Mouse (Mus musculus): ENCODE measurements around the gene Cmah. TPM values are rescaled to one million over a fixed set of nuclear protein-coding genes. Genes with fewer than 3 reads are reported as not detected.
A peak's percentile ranks its signal among the peaks of the same experiment; 100 is the strongest.
"Not testable (repeated sequence)": the region's sequence is repeated elsewhere in the genome, so short reads cannot be mapped to it uniquely, and the experiment has no call there.

Cmah gene
- total RNA-seq, 4 experiments from 2014 or later: 1.6 to 4.5 (median 3.2) TPM

- no peak for DNase-seq
Observed at GRCm38 (mm10) chr13:24342091-24342490, 14.9 kb downstream of the Cmah start.

- DNase-seq: no peak
Observed at GRCm38 (mm10) chr13:24353004-24353403, 25.8 kb downstream of the Cmah start.

DNA sequence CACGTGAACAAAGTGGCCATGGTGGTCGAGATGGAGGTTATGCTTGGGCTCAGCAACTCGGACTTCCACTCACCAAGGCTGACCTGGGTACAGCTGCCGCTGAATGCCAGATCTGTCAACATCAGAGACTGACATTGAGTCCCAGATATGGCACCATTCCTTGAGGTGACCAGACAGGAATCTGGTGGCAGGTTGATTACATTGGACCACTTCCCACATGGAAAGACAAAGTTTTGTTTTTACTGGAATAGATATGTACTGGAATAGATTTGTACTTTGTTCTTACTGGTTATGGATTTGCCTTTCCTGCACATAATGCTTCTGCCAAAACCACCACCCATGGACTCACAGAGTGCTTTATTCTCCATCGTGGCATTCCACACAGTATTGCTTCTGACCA, 27.5 kb downstream of the Cmah start:
- no peak for DNase-seq

DNA sequence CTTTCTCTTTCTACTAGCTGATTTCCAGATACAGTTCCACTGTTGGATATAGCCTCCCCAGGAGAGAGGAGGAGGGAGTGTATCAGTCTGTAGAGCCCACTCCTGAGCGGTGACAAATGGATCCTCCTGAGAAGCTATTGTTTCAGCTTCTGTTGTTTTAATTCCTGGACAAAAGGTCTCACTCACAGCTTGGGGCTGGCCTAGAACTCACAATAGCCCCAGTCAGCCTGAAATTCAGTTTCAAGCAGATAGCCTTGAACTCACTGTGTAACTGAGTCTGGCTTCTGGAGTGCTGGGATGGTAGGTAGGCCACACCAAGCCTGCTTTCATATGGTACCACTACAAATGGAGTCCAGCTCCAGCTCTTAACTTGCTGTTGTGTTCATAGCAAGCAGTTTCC, 32.0 kb downstream of the Cmah start:
- DNase-seq: no peak

- no peak for DNase-seq
Observed at GRCm38 (mm10) chr13:24365191-24365590, 38.0 kb downstream of the Cmah start.

GRCm38 (mm10) chr13:24372893-24373599, 45.8 kb downstream of the Cmah start:
- no peak for DNase-seq

DNA sequence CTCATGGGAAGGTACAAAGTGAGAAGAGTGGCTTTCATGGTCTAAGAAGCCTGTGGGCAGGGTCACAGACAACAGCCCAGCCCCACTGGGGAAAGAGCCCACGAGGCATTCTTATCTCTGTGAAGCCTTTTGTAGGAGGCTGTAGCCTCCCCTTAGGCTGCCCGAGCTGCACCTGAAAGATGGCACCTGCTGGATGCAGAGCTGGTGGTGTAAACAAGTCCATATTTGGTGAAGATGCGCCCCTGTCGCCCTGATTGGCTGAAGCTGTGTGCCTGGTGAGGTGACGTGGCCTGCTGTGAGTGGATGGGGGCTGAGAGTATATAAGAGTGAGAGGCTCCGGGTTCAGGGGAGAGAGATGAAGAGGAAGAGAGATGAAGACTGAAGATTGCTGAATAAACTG, 47.4 kb downstream of the Cmah start:
- not testable (repeated sequence) for DNase-seq

- no peak for DNase-seq
Observed at GRCm38 (mm10) chr13:24375320-24376203, 48.4 kb downstream of the Cmah start.

GRCm38 (mm10) chr13:24380713-24381112, 53.5 kb downstream of the Cmah start:
- no peak for DNase-seq

- DNase-seq: no peak
Observed at GRCm38 (mm10) chr13:24383885-24384284, 56.7 kb downstream of the Cmah start.

- DNase-seq: no peak
Observed at GRCm38 (mm10) chr13:24391892-24392291, 64.7 kb downstream of the Cmah start.

DNA sequence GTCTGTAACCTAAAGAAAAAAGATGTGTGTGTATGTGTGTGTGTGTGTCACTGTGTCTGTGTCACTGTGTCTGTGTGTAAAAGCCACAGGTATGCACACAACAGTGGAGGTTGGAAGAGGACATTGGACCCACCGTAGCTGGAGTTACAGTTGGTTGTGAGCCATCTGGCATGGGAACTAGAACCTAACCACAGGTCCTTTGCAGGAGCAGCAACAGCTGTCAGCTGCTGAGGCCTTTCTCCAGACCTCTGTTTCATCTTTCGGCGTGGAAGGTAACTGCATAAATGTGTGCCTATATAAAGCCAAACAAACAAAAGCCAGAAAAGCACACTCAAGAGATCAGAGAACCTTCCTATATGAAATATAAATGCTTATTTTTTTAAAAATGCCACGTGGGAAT, 65.5 kb downstream of the Cmah start:
- no peak for DNase-seq

- no peak for DNase-seq
Observed at GRCm38 (mm10) chr13:24393055-24393454, 65.9 kb downstream of the Cmah start.

GRCm38 (mm10) chr13:24395815-24396214, 68.6 kb downstream of the Cmah start:
- no peak for DNase-seq

GRCm38 (mm10) chr13:24397181-24397580, 70.0 kb downstream of the Cmah start:
- no peak for DNase-seq

DNA sequence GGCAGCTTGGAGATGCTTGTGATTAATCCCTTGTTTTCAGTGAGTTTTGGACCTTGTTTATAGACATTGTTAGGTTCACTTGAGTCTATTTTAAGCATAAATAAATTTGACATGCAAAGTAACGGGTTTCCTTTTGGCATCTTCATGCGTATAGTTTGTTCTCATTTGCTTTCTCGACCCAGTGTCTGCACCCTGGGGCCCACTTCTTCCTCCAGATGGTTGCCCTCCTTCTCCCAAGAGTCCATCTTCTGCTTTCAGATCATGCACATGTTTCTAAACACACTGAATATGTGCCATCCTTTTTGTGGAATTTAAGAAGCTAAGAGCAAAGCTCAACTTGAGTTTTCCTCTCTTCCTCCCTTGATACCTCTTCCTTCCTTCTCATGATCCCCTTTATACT, 71.3 kb downstream of the Cmah start:
- no peak for DNase-seq

GRCm38 (mm10) chr13:24401821-24402220, 74.6 kb downstream of the Cmah start:
- DNase-seq: not testable (repeated sequence)

DNA sequence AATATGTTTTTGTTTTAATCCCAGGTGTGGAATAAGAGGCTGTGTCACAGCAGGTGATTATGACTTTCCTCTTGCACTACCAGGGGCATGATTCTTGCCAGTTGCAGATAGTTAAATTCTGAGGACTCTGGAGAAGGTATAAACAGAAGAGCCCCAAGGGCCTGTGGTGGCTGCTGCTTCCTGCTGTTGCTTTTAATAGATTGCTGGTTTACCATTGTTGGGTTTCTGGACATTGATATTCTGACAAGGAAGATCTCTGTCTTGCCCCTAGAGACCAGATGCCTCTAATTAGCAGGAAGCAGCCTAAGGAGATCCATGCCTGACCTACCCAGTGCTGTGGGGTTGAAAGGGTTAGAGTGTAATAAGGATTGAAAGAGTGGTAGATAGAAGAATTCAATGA, 75.8 kb downstream of the Cmah start:
- no peak for DNase-seq

GRCm38 (mm10) chr13:24406847-24407246, 79.6 kb downstream of the Cmah start:
- DNase-seq: no peak

GRCm38 (mm10) chr13:24414635-24415206, 87.5 kb downstream of the Cmah start:
- DNase-seq: no peak

GRCm38 (mm10) chr13:24415506-24416206, 88.5 kb downstream of the Cmah start:
- DNase-seq: no peak

DNA sequence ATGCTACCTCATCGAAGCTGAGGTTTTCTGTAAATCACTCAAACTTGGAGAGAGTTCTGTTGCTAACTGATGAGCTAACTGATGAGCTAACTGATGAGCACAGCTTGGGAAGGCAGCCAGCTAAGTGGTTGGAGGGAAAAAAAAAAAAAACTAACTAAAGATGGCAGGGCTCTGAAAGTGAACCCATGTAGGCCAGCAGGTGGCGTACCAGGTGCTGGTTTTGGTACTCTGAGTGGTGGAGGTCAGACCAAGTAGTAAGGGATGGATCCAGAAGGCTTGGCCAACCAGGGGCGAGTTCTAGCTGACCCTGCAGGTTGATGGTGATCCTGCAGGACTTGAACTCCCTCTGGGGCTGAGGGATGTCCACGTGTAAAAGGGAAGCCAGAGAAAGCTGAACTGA, 89.2 kb downstream of the Cmah start:
- peak; percentile 24 for DNase-seq

DNA sequence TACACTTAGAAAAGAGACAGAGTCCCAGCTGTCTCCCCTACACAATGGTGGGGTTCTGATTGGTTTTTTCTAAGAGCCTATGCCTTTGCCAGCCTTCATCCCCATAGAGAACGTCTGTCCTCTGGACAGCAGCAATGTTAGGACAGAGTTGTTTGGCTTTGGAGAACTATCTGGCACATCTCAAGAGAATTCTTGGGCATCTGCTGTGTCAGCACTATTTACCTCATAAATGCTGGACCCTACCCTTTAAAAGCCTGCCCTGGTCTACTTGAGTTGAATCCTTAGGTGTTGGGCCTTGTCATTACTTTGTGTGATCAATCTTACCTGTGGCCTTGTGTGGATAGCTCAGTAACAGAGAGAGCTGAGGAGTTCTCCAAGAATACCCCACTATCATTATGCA, 90.8 kb downstream of the Cmah start:
- DNase-seq: no peak
